Mouse (Mus musculus) midbrain, embryonic 10.5 days (tissue): ENCODE measurements around the gene Nr1h3. TPM values are rescaled to one million over a fixed set of nuclear protein-coding genes. Genes with fewer than 3 reads are reported as not detected.

Source experiments
- DNase-seq: peaks from one replicate; pipeline ENCODE4 v3.0.0-alpha.2; 2017; ENCODE audit warnings: low spot score
- H3K27ac ChIP-seq: fragments of 300-500 bp; sonication (generic); replicated peaks from 2 replicates; pipeline ENCODE4 v1.5.1; 2016; ENCODE audit warnings: mild to moderate bottlenecking
- H3K27me3 ChIP-seq: fragments of 300-500 bp; sonication (generic); 2 replicates; pipeline ENCODE4 v1.6.1; 2016; ENCODE audit warnings: low read depth, mild to moderate bottlenecking; ENCODE audit not compliant: poor library complexity, severe bottlenecking
- H3K36me3 ChIP-seq: fragments of 300-500 bp; sonication (generic); 2 replicates; pipeline ENCODE4 v1.6.1; 2016; ENCODE audit warnings: mild to moderate bottlenecking, moderate library complexity
- H3K4me1 ChIP-seq: fragments of 300-500 bp; sonication (generic); 2 replicates; pipeline ENCODE4 v1.6.1; 2016
- H3K4me3 ChIP-seq: fragments of 300-500 bp; sonication (generic); 2 replicates; pipeline ENCODE4 v1.5.1; 2016; ENCODE audit warnings: mild to moderate bottlenecking, moderate library complexity
- H3K9me3 ChIP-seq: fragments of 300-500 bp; sonication (generic); replicated peaks from 2 replicates; pipeline ENCODE4 v1.6.1; 2016; ENCODE audit warnings: mild to moderate bottlenecking
- WGBS: fragments of 180-500 bp; shearing (Covaris S2); methylation state at CpG from one replicate; pipeline ENCODE4 v1.1.7; 2016; 5-methylcytosine and 5-hydroxymethylcytosine counted together
- polyA plus RNA-seq: library from polyadenylated mRNA; unstranded; fragments of >200 nt; fragmentation: Nextera tagmentation; extraction: Ambion mirVana; gene quantifications from 2 replicates; pipeline ENCODE4 v1.2.1, GENCODE M21; 2016

The Nr1h3 gene
- polyA plus RNA-seq, 1 experiment from 2014 or later = 3.1 TPM

DNA sequence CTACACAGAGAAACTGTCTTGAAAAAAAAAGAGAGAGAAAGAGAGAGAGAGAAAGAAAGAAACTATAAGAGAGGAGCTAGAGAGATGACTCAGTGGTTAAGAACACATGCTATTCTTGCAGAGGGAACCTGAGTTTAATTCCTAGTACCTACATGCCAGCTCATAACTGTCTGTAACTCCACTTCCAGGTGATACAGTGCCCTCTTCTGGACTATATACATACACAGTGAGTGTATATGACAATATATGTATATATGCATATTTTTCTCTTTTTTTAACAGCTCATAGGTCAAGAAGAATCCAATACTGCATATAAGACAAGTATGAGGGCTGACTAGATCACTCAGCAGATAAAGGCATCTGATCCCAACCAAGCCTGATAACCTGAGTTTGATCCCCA lies 10.7 kb upstream of the Nr1h3 start:
- Histone ChIP-seq H3K27me3 (no peaks in the 10 kb centered on the region), H3K9me3 (no peaks in the 10 kb centered on the region), H3K4me3 (no peak overlapping the region), H3K27ac (no peak overlapping the region), H3K36me3 (peaks cover 84% of the 10 kb centered on the region), H3K4me1 (no peaks in the 10 kb centered on the region)
- DNase-seq = no peak

DNA sequence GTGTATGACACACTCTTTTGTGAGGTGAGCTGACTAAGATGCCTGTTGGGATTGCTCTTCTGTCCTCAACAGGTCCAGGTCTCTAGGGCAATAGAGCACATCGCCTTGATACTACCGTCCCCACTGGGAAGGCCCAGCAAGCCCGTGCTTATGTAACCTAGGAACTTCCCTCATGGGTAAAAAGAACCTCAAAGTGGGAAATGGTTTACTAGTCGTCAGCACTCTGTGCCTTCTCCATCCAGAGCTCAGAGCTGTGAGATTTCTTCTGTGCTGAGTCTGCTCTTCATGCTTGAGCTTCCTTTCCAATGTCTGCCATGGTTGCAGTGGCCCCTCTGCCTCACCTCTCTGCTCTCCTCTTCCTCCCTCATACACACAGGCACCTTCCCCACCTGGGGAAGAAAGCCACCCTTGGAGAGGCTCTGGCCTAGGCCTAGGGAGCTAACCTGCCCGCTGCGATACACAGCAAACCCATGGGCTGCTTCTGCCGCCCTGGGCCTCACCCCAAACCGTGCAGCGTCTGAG lies 3.7 kb upstream of the Nr1h3 start:
- Histone ChIP-seq H3K27ac (no peak overlapping the region), H3K4me3 (no peak overlapping the region), H3K27me3 (no peaks in the 10 kb centered on the region), H3K36me3 (peaks cover 66% of the 10 kb centered on the region), H3K4me1 (peaks cover 26% of the 10 kb centered on the region), H3K9me3 (no peaks in the 10 kb centered on the region)
- DNase-seq = no peak
- 89% methylated on average over 9 of the region's 9 CpGs for WGBS

DNA sequence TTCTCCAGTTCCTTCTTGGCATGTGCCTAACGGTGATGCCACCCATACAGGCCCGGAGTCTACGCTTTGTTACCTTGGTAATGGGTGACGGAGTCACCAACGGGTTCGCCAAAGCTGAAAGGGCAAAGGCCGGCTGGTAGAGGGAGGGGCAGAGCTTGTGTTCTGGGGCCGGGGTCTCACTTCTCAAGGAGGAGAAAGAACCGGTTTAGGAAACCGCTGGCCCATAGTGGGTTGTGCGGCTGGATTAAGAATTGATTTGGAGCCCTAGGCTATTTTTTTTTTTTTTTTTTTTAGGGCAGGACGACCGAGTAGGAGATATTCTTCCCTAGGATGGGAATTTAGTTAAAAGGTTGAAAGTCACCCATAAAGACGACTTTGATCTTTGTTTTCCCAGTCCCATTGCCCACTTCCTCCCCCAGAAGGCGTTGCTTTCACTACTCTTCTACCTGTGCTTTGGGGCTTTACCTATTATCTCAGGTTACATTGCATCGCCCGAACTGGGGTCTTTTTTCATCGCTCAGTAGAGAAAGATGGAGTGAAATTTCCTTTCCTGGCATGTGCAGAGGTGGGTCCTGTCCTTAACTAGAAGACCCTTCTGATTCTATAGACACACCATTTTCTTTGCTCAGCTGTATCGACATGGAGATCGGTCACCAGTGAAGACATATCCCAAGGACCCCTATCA lies 480 bp upstream of the Nr1h3 start:
- Histone ChIP-seq H3K27me3 (no peaks in the 10 kb centered on the region), H3K4me3 (peak overlapping the region; percentile 65), H3K36me3 (peaks cover 36% of the 10 kb centered on the region), H3K9me3 (no peaks in the 10 kb centered on the region), H3K27ac (peak overlapping the region; percentile 90), H3K4me1 (peaks cover 26% of the 10 kb centered on the region)
- DNase-seq = no peak
- WGBS = 14% methylated on average over 20 of the region's 20 CpGs

DNA sequence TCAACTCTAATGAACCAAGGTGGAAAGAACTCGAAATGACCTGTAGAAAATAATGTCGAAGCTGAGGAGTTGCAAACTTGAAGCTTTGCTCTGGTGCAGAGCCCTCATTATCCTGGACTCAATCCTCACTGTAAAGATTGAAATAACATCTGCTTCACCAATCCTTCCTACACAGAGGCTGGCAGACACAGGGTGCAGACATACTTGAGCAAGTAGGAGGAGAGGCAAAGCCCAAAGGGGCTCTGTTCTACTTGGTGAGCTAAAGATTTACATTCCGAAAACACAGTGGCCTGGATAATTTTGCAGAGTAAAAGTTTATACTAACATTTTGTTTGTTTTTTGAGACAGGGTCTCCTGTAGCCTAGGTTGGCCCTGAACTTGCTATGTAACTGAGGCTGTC lies 3.7 kb downstream of the Nr1h3 start:
- 87% methylated on average over 3 of the region's 3 CpGs for WGBS
- peaks cover 4% of the 10 kb centered on the region; the same call in 1 of the 2 replicates for H3K27me3 ChIP-seq
- DNase-seq = no peak
- H3K36me3 ChIP-seq = no peaks in the 10 kb centered on the region
- H3K27ac ChIP-seq = no peak overlapping the region
- H3K9me3 ChIP-seq = no peaks in the 10 kb centered on the region
- peaks cover 32% of the 10 kb centered on the region for H3K4me1 ChIP-seq
- no peak overlapping the region for H3K4me3 ChIP-seq

DNA sequence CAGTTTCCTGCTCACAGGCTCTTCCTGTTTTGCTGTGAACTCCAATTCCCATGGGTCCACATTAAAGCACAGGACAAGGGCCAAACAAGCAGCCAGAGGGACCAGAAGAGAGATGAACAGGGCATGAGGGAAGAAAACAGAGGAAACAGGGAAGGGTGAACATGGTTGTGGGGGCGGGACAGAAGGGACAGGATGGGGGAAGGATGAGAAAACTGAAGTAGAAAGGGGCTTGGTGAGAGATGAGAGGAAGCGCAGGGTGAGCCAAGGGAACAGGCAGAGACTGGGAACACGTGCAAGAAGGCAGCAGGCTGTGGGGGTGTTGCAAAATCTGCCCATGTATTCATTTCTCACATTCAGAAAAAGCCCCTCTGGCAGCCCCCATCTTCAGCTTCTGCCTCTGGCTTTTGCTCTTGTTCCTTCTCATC lies 6.0 kb downstream of the Nr1h3 start:
- Histone ChIP-seq H3K27me3 (peaks cover 13% of the 10 kb centered on the region), H3K9me3 (no peaks in the 10 kb centered on the region), H3K36me3 (no peaks in the 10 kb centered on the region), H3K4me3 (no peak overlapping the region), H3K4me1 (peaks cover 22% of the 10 kb centered on the region), H3K27ac (0 out of 2 replicates have a peak overlapping the region, but pooled peaks have one; percentile 5)
- no peak for DNase-seq
- WGBS = 67% methylated on average over 3 of the region's 3 CpGs

DNA sequence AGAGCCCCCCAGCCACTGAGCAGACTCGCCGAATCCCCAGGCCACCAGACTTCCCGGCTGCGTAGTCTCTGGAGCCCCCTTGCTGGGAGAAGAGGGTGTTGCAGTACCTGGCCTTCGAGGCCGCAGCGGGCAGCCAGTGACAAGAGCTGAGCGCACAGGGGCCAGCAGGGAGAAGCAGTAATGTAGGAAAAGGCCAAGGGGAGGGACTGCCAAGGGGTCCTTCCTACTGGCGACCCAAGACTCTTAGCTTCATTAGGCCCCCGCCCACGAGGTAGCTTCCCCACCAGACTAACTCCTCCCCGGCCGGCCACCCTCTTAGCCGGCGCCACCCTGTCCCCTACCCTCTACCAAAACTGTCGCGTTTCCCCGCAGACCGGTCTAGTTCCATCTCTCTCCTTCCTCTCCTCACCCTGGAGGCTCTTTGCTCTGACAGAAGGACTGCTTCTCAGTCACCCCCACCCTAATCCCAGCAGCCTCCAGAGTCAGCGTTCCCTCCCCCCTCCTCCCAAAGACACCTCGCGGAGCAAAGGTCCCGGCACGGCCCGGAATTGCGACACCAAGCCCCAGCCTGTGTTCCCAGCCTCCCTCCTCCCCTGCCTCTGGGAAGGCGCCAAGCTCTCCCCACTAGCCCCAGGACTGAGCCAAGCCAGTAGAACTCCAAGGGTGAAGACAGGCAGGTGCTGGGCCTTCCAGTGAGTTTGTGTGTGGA lies 7.9 kb downstream of the Nr1h3 start:
- WGBS = under 1% methylated on average over 27 of the region's 27 CpGs
- peak; percentile 76 for DNase-seq
- H3K36me3 ChIP-seq = no peaks in the 10 kb centered on the region
- H3K27ac ChIP-seq = peak overlapping the region; percentile 84
- H3K4me3 ChIP-seq = peak overlapping the region; percentile 53
- H3K4me1 ChIP-seq = peaks cover 21% of the 10 kb centered on the region
- H3K9me3 ChIP-seq = no peaks in the 10 kb centered on the region
- peaks cover 13% of the 10 kb centered on the region for H3K27me3 ChIP-seq

DNA sequence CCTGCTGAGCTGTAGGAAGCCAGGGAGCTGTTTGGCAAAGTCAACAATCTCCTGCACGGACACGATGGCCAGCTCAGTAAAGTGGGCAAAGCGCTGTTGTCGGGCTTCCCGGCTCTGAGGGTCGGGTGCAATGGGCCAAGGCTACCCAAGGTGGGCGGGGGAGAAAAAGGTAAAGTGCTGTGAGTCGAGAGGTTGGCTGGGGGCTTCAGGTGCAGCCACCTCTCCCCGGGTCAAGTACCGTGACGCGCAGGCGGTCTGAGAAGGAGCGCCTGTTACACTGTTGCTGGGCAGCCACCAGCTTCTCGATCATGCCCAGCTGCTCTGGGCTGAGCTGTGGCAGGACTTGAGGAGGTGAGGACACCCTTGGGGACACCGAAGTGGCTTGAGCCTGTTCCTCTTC lies 12.1 kb downstream of the Nr1h3 start:
- Histone ChIP-seq H3K27ac (no peak overlapping the region), H3K36me3 (no peaks in the 10 kb centered on the region), H3K9me3 (no peaks in the 10 kb centered on the region), H3K4me3 (no peak overlapping the region), H3K27me3 (peaks cover 10% of the 10 kb centered on the region), H3K4me1 (peaks cover 21% of the 10 kb centered on the region)
- DNase-seq = no peak
- WGBS = 91% methylated on average over 16 of the region's 16 CpGs

DNA sequence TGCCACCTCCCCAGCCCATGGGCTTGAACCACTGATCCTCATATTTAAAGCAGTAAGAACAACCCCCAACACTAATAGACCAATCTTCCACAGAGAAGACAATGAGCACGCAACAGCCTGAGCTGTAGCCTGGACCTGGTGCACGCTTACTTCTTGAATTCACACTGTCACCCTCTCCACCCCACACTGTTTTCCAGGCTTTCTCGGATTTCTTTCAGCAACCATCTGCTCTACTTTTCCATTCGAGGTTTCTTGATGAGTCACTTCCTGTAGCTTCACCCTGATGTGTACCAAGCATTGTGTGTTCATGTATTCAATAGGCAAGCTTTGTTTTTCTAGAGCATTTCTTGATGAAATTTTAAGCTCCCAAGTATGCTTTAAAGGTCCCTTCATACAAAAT lies 15.2 kb downstream of the Nr1h3 start:
- Histone ChIP-seq H3K36me3 (no peaks in the 10 kb centered on the region), H3K4me1 (peaks cover 12% of the 10 kb centered on the region), H3K27ac (no peak overlapping the region), H3K27me3 (no peaks in the 10 kb centered on the region), H3K4me3 (no peak overlapping the region), H3K9me3 (no peaks in the 10 kb centered on the region)
- WGBS = 82% methylated on average over 4 of the region's 4 CpGs
- no peak for DNase-seq

DNA sequence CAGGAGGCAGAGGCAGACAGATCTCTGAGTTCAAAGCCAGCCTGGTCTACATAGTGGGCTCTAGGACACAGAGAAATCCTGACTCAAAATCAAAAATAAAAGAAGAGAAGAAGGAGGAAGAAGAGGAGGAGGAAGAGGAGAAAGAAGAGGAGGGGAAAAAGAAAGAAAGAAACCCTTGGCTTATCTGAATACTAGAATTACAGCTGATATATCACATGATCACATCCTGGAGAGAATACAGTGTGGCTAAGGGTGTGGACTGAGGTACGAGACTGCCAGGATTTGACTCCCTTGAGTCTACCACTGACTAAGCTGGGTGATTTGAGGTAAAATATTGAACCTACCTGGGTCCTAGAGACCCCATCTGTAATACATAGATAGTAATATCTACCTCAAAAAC lies 16.4 kb downstream of the Nr1h3 start:
- no peak overlapping the region for H3K4me3 ChIP-seq
- no peak for DNase-seq
- peaks cover 18% of the 10 kb centered on the region for H3K4me1 ChIP-seq
- no peaks in the 10 kb centered on the region for H3K9me3 ChIP-seq
- 87% methylated on average over 1 of the region's 1 CpGs for WGBS
- no peaks in the 10 kb centered on the region for H3K36me3 ChIP-seq
- no peak overlapping the region for H3K27ac ChIP-seq
- no peaks in the 10 kb centered on the region for H3K27me3 ChIP-seq

DNA sequence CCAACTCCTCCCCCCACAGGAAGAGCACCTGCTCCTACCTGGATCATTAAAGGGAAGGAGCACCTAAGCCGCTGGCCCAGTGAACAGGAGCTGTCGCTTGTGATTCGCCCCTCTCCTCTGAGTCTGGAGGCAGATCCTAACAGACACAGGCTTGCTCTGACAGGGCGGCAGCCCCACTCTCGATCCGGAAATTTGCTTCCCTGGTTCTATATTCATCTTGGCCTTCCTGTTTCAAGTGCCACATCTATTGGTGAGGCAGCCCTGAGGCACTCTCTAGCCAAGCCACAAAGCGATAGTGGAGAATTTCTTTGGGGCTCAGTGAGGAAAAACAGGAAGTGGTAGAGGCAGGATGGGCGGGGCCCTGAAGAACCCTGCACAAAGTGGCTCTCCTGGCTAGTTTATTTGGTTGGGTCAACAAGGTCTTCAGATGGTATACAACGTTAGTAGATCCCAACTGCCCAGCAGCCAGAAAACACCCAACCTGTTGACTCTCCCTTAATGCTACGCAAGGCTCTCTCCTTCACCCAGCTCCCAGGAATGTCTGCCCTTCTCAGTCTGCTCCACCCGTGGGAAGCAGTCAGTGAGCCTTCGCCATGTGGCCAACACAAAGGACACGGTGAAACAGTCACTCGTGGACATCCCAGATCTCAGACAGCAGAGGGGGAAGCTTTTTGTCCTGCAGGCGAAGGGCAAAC lies 18.8 kb downstream of the Nr1h3 start, which contains the start of gene Madd:
TSS of gene Madd (minus strand) at position 127 of the 695 bp plus-strand sequence.
- H3K9me3 ChIP-seq = no peaks in the 10 kb centered on the region
- peak within 1 kb of the TSS; percentile 84 for H3K27ac ChIP-seq
- DNase-seq = no peak
- H3K36me3 ChIP-seq = peaks cover 4% of the 10 kb centered on the region; the same call in 1 of the 2 replicates
- 70% methylated on average over 15 of the region's 15 CpGs for WGBS
- peak within 1 kb of the TSS; percentile 78 for H3K4me3 ChIP-seq
- peaks cover 25% of the 10 kb centered on the region for H3K4me1 ChIP-seq
- no peaks in the 10 kb centered on the region for H3K27me3 ChIP-seq

DNA sequence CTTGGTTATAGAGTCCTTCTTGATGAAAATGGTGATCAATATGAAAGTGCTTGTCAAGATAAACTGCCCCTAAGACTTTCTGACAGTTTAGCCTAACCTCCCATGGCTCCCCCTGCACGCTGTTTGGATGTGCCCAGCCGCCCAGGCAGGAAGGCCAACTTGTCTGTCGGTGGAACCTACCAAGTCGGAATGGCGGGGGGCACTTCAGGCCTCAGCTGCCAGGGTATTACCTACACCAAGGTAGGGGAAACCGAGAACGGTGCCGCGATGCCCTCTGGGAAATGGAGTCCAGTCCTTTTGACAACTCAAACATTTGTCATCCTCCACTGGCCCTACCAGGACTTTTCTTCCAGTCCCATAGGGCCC lies 19.5 kb downstream of the Nr1h3 start:
- Histone ChIP-seq H3K27ac (peak overlapping the region; percentile 84), H3K4me3 (peak overlapping the region; percentile 78), H3K36me3 (peaks cover 9% of the 10 kb centered on the region), H3K9me3 (no peaks in the 10 kb centered on the region), H3K27me3 (no peaks in the 10 kb centered on the region), H3K4me1 (peaks cover 25% of the 10 kb centered on the region)
- under 1% methylated on average over 9 of the region's 9 CpGs for WGBS
- DNase-seq = peak; percentile 95

DNA sequence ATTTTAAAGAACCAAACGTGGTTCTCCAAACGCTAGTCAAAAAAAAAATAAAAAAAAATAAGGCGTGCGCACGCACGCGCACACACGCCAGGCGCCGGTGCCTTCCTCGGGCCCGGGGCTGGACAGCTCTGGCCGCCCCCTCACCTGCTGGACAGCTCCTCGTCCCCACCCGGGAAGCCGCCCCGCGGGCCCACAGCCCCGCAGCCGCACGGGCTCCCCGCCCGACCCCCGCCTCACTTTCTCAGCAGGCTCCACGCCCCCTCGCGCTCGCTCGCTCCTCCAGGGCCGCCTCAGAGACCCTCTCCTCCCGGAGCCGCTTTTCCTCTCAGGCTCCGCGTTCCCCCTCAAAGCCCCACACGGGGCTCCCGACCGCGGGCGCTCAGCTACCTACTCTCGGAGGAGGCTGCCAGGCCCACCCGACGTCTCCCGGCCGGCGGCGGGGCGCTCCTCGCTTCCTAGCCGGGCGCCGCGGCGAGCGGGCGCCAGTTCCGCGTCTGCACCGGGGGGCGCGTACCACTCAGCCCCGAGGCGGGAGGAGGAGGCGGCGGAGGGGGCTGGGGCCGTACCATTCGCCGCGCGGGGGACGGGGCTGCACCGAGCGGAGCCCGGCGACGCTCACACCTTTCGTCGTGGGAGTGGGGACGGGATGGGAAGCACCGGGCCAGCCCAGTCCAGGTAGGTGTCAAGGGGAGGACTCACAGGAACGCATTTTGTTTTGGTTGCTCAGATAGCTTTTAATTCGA lies 20.1 kb downstream of the Nr1h3 start:
- DNase-seq = peak; percentile 87
- H3K4me1 ChIP-seq = peaks cover 25% of the 10 kb centered on the region
- WGBS = under 1% methylated on average over 80 of the region's 81 CpGs
- peak overlapping the region; percentile 84 for H3K27ac ChIP-seq
- H3K27me3 ChIP-seq = no peaks in the 10 kb centered on the region
- H3K9me3 ChIP-seq = no peaks in the 10 kb centered on the region
- peaks cover 14% of the 10 kb centered on the region for H3K36me3 ChIP-seq
- H3K4me3 ChIP-seq = peak overlapping the region; percentile 78
